Mouse (Mus musculus) spleen, adult 2 months (tissue): ENCODE data around the gene Tcf7l2.

Source experiments
- CTCF ChIP-seq: fragments of 200-500 bp; IDR thresholded peaks from 2 replicates; pipeline ENCODE4 v1.5.1; 2011; ENCODE audit warnings: mild to moderate bottlenecking, inconsistent platforms; ENCODE audit not compliant: insufficient read depth, insufficient read length, insufficient replicate concordance; ENCODE audit errors: extremely low read depth
- POLR2A ChIP-seq: fragments of 200-500 bp; IDR thresholded peaks from 2 replicates; pipeline ENCODE4 v1.6.1; 2011; ENCODE audit warnings: low read depth, low read length, inconsistent platforms

DNA sequence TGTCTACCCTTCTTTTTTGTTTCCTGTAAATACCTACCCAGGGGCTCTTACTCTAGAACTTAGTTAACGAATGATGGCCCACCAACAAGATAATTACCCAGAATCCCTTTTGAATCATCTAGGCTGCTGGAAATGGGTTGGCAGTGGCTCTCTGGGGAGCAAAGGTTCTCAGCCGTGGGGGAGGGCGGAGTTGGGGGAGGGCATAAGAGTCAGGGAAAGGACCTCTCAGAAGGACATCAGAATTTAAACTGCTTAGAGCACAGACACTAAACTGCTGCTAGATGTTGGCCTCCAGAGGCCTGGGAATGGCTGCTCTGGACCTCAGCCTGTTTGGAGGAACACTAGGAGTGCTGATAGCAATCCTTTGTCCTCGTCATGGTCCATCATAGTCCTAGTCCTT, 105.4 kb downstream of the Tcf7l2 start:
- TF ChIP-seq CTCF (no peak), POLR2A (no peak)
